Mouse (Mus musculus): ENCODE data around the gene Efnb2. TPM values are rescaled to one million over a fixed set of nuclear protein-coding genes. Genes with fewer than 3 reads are reported as not detected.

Efnb2 gene
- total and polyA plus RNA-seq, 3 experiments, result 15.1 to 18.0 (median 17.5) TPM

- no peak for DNase-seq
Observed at GRCm38 (mm10) chr8:8655346-8656340, 5.4 kb downstream of the Efnb2 start.

- DNase-seq, result no peak
Observed at GRCm38 (mm10) chr8:8653906-8654489, 7.0 kb downstream of the Efnb2 start.

GRCm38 (mm10) chr8:8653343-8653742 lies 7.7 kb downstream of the Efnb2 start:
- DNase-seq, result no peak

GRCm38 (mm10) chr8:8652388-8652787 lies 8.7 kb downstream of the Efnb2 start:
- DNase-seq, result no peak

GRCm38 (mm10) chr8:8649944-8650343 lies 11.1 kb downstream of the Efnb2 start:
- DNase-seq, result no peak

- DNase-seq, result no peak
Observed at GRCm38 (mm10) chr8:8649536-8649935, 11.5 kb downstream of the Efnb2 start.

GRCm38 (mm10) chr8:8648686-8649085 lies 12.4 kb downstream of the Efnb2 start:
- DNase-seq, result no peak

GRCm38 (mm10) chr8:8647824-8648223 lies 13.2 kb downstream of the Efnb2 start:
- no peak for DNase-seq

- no peak for DNase-seq
Observed at GRCm38 (mm10) chr8:8647319-8647718, 13.7 kb downstream of the Efnb2 start.

- no peak for DNase-seq
Observed at GRCm38 (mm10) chr8:8644160-8644915, 16.7 kb downstream of the Efnb2 start.

GRCm38 (mm10) chr8:8640264-8640588 lies 20.8 kb downstream of the Efnb2 start:
- DNase-seq, result no peak

- no peak for DNase-seq
Observed at GRCm38 (mm10) chr8:8639569-8640263, 21.3 kb downstream of the Efnb2 start.

- no peak for DNase-seq
Observed at GRCm38 (mm10) chr8:8631394-8631793, 29.6 kb downstream of the Efnb2 start.

GRCm38 (mm10) chr8:8624017-8624416 lies 37.0 kb downstream of the Efnb2 start:
- DNase-seq, result no peak

- DNase-seq, result no peak
Observed at GRCm38 (mm10) chr8:8623486-8623885, 37.6 kb downstream of the Efnb2 start.

- no peak for DNase-seq
Observed at GRCm38 (mm10) chr8:8622476-8622875, 38.6 kb downstream of the Efnb2 start.

GRCm38 (mm10) chr8:8622031-8622430 lies 39.0 kb downstream of the Efnb2 start:
- no peak for DNase-seq

GRCm38 (mm10) chr8:8621236-8621917 lies 39.7 kb downstream of the Efnb2 start:
- DNase-seq, result no peak

- DNase-seq, result no peak
Observed at GRCm38 (mm10) chr8:8620536-8620935, 40.5 kb downstream of the Efnb2 start.

- no peak for DNase-seq
Observed at GRCm38 (mm10) chr8:8619221-8620194, 41.5 kb downstream of the Efnb2 start.

Data from adrenal gland, adult 2 months (tissue).